Mouse (Mus musculus) left cerebral cortex, adult 18-20 months (tissue): Measurements from ENCODE around the gene Il17ra. TPM values are rescaled to one million over a fixed set of nuclear protein-coding genes. Genes with fewer than 3 reads are reported as not detected.

ENCODE experiments used
- DNase-seq, 2 experiments: peaks; one replicate each; pipeline ENCODE4 v3.0.0; 2021 to 2022; ENCODE audit warnings: low spot score in 2 of 2, mixed read lengths in 1 of 2
- total RNA-seq, 2 experiments: library from RNA; stranded (reverse); gene quantifications; 2 replicates each; pipeline ENCODE4 v1.2.3; 2021

Il17ra gene
- total RNA-seq, 2 experiments from 2014 or later, result 18.2 to 19.6 TPM

DNA sequence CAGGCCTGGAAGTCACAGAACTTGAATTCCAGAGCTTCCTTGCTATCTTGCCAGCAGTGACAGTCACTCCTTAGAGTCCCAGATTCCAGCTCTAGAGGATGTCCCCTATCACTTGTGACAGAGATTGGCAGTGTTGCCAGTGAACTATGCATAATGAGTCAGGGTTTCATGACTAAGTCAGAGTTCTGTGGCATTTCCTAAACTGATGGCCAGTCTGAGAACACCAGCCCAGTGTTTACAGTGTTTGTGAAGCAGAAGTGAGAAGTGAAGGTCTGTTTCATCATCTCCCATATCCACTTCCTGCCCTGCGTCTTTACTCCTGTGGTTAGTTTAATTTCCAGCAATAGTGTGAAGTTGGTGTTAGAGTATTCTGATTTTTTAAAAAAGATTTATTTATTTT is 7.6 kb downstream of the Il17ra start:
- no peak for DNase-seq

DNA sequence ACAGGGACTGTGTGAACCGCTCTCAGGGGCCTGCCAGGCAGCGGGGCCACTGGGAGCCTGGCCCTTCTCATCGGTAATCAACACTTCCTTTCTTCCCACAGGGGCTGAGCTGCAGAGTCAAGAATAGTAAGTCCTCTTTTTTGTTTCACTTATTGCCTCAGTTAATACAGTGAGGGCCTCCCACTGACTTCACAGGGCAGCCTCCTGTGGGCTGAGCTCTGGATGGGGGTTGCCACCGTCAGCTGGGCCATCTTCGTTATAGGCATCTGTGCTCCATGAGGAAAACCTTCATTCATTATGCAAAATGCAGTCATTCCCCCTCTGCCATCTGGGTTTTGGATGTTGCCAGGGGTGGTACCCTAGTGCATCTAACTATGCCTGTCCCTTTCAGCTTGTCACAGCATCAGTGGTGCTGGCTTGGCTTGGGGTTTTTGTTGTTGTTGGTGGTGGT is 9.0 kb downstream of the Il17ra start:
- no peak for DNase-seq

DNA sequence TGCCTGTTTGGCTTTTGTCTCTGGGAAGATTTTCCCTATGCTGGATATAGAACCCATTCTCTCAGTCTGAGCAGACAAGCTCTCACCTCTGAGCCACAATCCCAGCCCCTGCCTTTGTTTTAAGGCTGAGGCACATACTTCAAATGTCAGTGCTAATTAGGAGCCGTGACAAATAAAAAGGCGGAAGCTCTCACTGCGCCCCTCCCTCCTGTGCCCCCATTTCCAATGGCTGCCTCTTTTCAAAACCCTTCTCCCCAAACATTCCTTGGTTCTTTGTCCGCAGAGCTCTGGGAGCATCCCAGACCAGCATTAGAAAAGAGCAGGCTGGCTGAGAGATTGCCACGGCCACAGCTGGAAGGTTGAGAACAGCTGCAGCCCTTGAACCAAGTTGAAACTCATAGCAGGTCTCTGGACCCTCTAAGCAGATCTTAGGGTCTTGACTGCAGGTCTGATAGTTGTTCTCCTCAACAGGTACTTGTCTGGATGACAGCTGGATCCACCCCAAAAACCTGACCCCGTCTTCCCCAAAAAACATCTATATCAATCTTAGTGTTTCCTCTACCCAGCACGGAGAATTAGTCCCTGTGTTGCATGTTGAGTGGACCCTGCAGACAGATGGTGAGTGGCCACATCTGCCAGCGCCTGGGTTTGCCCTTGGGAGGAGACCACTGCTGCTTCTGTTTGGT is 9.6 kb downstream of the Il17ra start:
- no peak for DNase-seq

DNA sequence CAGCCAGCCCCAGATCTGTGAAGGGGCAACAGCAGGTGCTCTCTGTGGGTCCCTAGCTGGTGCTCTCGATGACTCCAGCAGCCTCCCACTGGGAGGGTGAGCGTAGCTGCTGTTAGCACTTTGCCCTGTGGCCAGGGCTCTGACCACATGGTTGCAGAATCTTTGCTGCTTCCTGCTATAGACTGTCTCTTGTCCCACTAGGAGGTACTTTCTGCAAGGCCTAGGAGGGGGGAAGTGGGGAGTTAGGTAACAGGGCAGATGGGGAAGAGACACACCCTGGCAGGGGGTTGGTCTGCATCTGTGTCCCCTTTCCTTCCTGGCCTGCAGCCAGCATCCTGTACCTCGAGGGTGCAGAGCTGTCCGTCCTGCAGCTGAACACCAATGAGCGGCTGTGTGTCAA is 10.4 kb downstream of the Il17ra start:
- DNase-seq, result no peak

DNA sequence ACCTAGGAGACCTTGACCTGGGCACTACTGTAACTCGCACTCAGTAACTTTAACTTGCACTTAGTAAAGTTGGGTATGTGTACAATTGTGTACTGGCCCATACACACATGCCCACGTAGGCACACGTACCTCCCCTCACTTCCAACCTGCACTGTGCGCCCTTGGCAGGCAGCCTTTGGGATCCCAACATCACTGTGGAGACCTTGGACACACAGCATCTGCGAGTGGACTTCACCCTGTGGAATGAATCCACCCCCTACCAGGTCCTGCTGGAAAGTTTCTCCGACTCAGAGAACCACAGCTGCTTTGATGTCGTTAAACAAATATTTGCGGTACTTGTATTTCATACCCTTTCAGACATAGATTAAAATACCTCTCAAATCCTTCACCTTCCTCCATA is 12.2 kb downstream of the Il17ra start:
- DNase-seq, result no peak

DNA sequence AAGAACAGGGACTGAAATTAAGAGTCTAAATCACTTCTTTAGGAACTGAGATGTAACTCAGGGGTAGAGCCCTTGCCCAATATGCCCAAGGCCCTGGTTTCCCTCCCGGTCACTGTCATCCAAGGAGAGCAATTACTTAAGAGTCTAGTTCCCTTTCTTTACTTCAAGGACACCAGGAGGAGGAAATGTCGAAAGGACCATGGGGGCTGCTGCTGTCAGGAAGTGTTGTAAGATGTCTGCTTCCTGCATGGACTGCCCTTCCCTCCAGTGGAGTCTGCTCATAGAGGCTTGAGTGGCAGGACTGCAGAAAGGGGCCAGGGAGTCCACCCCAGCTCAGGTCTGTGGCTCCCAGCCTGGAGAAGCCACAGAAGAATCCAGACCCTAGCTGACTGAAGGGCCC is 16.3 kb downstream of the Il17ra start:
- DNase-seq, result no peak

DNA sequence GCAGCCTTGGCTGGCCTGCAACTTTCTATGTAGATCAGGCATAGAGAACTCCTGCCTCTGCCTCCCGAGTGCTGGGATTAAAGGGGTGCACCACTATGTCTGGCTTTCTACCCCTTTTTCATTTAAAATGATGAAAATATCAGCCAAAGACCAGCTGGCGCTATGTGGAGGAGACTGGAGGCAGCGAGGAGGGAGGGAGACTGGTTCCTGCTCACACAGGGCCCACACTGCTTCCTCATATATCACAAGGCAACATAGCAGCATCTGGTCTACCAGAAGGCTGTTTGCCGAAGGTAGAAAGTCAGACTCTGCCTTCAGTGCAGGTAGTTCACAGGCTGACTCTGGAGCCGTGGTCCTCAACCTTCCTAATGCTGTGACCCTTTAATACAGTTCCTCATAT is 17.3 kb downstream of the Il17ra start:
- peak; percentile 71 to 74 for DNase-seq

DNA sequence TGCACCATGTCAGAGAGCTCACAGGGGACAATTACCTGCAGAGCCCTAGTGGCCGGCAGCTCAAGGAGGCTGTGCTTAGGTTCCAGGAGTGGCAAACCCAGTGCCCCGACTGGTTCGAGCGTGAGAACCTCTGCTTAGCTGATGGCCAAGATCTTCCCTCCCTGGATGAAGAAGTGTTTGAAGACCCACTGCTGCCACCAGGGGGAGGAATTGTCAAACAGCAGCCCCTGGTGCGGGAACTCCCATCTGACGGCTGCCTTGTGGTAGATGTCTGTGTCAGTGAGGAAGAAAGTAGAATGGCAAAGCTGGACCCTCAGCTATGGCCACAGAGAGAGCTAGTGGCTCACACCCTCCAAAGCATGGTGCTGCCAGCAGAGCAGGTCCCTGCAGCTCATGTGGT is 18.5 kb downstream of the Il17ra start:
- peak in 1 of 2 experiments; percentile 48 for DNase-seq

DNA sequence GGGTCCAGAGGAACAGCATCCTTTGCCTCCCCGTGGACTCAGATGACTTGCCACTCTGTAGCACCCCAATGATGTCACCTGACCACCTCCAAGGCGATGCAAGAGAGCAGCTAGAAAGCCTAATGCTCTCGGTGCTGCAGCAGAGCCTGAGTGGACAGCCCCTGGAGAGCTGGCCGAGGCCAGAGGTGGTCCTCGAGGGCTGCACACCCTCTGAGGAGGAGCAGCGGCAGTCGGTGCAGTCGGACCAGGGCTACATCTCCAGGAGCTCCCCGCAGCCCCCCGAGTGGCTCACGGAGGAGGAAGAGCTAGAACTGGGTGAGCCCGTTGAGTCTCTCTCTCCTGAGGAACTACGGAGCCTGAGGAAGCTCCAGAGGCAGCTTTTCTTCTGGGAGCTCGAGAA is 19.0 kb downstream of the Il17ra start:
- no peak for DNase-seq

DNA sequence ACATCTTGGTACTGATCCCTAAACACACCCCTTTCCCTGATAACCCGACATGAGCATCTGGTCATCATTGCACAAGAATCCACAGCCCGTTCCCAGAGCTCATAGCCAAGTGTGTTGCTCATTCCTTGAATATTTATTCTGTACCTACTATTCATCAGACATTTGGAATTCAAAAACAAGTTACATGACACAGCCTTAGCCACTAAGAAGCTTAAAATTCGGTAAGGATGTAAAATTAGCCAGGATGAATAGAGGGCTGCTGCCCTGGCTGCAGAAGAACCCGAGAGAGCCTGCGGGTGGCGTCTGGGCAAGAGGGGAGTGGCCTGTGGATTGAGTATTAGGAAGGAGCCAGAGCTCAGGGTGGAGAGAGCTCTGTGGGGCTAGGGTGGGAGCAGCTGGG is 19.7 kb downstream of the Il17ra start:
- no peak for DNase-seq

DNA sequence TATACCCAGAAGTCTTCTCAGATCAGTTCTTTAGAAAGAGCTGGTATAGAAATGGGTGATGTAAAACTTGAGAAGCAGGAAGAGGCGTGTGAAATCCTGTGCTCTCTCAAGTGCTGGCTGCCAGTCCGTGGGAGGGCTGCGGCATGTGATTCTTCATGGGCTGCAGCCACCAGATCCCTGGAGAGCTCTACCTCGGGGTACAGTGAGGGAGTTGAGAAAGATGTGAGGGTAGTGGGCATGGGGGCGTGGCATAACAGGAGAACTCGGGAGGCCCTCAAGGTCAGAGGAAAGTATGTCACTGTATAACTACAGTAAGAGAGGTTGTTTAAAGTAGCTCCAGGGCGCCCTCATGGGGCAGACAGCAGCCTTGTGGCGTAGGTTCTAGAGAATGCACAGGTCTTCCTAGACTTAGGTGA is 20.2 kb downstream of the Il17ra start:
- peak; percentile 76 to 86 for DNase-seq

DNA sequence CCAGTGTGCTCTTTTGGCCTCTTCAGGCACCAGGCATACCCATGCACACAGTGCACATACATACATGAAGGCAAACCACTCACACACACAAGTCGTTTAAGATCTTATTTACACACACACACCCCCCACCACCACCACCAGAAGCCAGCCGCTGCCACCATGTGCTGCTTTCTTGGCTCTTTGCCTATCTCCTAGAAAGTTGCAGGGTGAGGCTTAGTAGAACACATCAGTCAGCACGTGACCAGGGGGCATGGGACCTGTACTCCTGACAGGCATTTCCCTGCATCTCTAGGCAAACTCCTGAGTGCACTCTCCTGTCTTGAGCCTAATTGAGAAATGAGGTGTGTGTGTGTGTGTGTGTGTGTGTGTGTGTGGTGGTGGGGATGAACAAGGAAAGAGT is 22.0 kb downstream of the Il17ra start:
- no peak for DNase-seq

DNA sequence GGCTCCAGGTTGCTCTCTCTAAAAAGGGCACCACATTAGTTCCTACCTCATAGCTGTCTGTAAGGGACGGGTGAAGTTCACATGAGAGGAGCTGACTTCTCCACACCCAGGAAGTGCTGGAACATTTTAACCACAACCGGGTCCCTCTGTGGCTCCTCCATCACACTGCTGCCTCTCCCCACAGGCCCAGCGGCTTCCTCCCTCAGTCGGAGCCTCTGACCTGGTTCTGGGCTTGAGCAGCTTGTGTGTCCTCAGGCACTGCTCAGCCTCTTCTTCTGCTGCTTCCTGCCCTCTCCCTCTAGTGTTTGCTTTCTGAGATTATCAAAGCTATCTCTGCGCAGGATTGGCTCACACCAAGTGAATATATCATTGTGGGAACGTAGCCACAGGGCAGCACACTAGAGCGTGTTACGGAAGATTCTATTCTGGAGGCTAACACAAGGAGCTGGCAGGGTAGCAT is 23.0 kb downstream of the Il17ra start:
- DNase-seq, result no peak

DNA sequence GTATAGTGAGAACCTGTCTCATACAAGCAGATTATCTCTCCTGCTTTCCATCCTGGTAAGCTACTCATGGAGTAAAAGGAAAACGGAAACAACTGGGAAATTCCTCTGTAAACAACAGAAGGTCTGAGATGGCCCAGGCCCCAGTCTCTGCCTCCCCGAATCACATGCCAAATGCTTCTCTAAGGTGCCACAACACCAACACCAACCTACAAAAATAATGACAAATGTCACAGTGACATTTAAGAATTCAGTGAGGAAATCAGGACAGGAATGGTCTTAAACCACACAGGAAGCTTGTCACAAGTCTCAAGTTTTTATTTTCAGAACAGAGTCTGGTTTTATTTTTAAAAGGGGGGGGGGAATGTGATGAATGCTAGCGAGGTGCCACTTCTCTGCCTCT is 25.6 kb downstream of the Il17ra start:
- DNase-seq, result no peak

DNA sequence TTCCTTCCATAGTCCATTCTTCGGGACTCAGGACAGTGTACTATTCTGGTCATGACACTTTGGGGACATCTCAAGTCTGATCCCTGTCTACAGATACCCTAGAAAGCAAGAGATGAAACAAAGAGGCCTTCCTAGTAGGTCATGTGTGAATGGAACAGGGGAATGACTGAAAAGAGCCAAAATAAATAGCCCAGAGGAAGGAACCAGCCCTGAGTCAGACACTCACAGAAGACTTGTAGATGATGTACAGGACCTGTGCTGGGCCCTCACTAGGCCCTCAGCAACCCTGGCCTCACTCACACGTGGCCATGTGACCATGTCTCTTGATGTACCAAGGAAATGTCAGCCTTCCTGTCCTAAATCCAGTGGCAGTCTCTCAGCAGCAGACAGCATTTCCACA is 26.4 kb downstream of the Il17ra start:
- no peak for DNase-seq

DNA sequence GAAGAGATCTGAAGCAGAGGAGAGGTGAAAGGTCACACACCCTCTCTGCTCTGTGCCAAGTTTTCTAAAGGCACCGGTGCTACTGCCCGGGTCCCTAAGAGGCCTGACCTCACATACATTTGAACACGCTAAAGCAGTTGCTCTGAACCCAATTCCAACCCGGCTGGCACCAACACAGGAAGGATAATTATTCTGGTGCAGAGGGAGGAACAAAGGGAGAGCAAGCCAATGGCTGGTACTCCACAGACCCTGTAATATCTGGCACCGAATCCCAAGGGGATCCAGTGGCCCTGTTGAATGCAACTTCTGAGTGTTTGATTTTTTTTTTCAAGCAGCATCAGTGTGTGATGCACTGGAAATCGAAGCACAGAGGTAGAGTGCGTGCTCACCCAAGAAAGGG is 28.0 kb downstream of the Il17ra start:
- no peak for DNase-seq

DNA sequence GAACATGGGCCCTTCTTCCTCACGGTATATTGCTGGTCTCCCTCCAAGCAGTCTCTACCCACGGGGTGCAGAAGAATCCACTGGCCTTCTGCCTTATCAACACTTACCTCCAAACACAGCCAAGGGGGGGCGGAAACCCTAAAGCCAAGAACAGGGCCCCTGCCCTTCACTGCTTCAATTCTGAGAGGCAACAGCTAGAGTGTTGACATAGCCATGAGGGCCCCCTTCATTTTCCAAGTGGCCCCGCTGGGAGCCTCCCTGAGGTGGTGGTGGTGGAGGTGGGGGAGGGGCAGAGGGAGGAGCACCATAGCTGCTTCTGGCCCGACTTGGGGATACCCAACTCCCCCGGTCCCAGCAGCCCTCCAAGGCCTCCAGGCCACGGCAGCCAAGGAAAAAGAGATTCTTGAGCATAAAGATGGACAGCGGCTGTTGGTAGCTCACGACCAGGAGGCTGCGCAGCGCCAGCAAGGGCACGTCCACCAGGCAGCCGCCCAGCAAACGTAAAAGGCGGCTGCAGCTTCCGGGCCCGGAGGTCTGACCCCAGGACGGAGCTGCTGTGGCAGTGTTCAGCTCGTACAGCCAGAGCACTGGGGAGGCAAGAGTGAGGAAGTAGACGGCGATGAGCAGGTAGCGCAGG is 28.9 kb downstream of the Il17ra start:
- DNase-seq, result no peak

DNA sequence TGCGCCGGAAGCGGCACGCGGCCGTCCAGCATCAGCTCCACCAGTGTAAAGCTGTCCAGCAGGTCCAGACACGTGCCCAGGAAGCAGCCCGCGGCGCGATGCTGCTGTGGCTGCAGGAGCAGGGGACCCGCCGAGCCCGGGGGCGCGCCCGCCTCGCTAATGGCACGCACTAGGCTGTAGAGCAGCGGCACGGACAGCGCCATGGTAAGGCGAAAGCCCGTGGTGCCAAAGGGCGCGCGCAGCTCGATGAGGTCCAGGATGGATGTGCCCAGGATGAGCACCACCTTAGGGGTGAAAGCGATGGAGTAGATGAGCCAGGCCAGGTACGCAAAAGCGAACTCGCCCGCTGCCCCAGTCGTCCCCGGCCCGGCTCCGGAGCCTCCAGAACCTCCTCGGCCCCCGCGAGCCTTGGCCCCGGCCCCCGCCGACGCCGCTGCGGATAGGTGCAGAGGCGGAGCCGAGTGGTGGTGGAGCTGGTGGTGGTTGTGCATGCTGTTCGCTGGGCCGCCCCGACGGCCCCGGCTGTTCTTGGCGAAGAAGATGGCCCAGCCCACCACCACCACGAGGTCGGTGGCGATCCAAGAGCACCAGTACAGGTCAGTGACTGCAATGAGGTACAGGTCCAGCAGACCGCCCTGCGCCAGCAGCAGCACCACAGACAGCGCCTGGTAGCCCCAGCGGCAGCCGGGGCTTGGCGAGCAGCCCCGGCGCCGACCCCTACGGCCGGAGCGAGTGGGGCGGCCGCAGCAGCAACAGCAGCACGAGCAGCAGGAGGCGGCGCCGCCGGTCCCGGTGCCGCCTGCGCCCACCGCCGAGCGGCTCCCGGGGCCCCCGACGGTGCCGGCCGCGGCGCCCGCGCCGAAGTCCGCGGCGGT is 29.7 kb downstream of the Il17ra start:
- peak in 1 of 2 experiments; percentile 69 for DNase-seq

DNA sequence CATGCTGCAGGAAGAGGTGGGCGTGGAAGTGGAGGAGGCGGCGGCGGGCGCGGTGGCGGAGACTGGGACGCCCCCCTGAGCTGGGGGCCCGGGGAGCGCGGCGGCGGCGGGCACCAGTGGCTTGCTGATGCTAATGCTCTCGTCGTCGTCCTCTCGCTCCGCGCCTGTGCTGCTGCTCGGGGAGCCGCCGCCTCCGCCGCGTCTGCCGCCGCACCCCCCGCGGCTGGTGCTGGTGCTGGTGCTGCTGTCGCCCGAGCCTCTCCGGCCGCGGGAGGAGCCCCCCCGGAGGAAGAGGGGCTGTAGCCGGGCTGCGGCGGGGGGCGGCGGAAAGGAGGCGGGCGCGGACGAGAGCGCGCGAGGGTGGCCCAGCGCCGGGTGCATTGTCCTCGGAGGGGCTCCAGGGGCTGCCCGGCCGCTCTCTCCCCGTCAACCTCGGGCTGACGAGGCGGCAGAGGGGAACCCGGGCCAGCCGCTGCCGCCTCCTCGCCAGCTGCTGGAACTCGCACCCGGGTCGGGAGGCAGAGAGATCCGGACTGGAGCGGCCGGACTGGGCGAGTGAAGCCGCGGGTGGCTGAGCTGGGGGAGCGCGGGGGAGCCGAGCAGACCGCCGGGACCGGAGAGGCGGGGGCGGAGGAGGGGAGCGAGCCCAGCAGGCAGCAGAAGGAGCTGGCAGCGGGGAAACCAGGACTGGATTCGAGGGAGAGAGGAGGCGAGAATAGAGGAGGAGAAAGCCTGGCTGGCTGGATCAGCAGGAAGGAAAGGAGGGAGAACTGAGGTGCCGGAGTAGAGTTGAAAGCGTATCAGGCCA is 30.5 kb downstream of the Il17ra start, which contains the start of gene Tmem121b:
TSS of gene Tmem121b (minus strand) at position 434 of the 808 bp plus-strand sequence.
- peak; percentile 93 to 96 for DNase-seq

DNA sequence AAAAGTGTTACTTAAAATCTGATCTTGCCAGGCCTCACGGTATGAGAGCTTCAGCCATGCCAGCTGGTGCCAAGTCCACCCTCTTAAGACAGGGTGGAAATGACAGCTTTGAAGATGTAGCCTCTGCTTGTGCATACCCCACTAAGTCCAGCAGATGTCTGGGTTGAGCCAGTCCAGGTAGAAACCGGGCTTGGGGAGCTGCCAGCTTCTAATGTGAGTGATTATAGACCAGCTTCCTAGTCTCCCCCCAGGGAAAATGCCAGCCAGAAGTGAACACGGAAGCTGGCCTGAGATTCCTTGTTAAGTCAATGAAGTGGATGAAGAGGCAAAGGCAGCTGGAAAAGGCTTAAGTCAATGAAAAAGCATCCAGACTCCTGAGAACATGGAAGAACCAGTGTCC is 33.5 kb downstream of the Il17ra start:
- DNase-seq, result no peak

DNA sequence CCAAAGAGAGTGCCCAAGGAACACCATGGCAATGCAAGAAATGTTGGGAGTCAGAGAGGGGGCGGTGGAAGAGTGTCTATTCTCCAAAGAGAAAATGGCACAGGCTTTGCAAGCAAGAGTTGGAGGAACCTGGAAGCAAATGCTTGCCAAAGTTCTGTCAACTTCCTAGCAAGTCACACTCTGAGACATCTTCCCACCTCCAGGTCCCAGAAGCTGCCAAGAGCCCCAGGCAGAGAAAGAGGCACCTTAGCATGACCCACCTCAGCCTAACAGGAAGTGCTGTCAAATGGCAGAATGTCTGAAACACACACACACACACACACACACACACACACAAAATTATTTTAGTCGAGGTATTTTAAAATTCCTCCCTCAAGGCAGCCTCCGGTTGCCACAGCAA is 41.0 kb downstream of the Il17ra start:
- DNase-seq, result peak; percentile 54 to 77
